Mouse (Mus musculus) testis, adult 2 months (tissue): ENCODE results near the gene Aldh3b3.

Source experiments
- CTCF ChIP-seq: fragments of 200-500 bp; IDR thresholded peaks from 2 replicates; pipeline ENCODE4 v1.5.1; 2012; ENCODE audit warnings: low read depth, mild to moderate bottlenecking, inconsistent platforms, low read length, moderate library complexity; ENCODE audit not compliant: control insufficient read depth, insufficient read depth, insufficient replicate concordance
- POLR2A ChIP-seq: fragments of 200-500 bp; IDR thresholded peaks from 2 replicates; pipeline ENCODE4 v1.6.1; 2012; ENCODE audit warnings: low read depth, mild to moderate bottlenecking, inconsistent platforms, low read length, moderate library complexity; ENCODE audit not compliant: control insufficient read depth

GRCm38 (mm10) chr19:3947813-3948212 lies 10.6 kb upstream of the Aldh3b3 start:
- TF ChIP-seq POLR2A (no peak), CTCF (no peak)
